Mouse (Mus musculus) layer of hippocampus, adult 18-20 months (tissue): ENCODE measurements at regions not wholly inside any gene's neighbourhood (a gene's known extent, or its start where the extent isn't known, plus 50 kb on each side); places are given as distances from the start of the nearest gene placed in this dataset.

ENCODE experiments used
- DNase-seq, 2 experiments: peaks; one replicate each; pipeline ENCODE4 v3.0.0; 2022; ENCODE audit warnings: low spot score in 2 of 2

DNA sequence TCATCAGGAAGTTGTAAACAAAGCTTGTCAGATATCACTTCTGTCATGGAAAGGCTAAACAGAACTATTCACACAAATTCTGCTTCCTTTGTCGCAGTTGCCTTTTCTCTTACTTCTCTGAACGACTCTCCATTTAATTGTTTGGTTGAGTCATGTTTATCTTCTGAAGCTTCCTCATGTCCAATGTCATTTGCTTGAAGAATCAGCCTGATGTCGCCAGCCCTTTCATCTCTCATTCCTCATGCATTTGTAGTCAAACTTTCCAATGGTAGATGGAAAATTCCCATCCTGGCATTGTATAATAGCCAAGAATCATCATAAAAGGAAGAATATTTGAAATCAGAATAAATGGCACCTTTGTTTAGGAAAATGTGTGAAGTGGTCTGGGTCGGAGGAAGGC, 225.6 kb upstream of the Pde3a start:
- DNase-seq = no peak

DNA sequence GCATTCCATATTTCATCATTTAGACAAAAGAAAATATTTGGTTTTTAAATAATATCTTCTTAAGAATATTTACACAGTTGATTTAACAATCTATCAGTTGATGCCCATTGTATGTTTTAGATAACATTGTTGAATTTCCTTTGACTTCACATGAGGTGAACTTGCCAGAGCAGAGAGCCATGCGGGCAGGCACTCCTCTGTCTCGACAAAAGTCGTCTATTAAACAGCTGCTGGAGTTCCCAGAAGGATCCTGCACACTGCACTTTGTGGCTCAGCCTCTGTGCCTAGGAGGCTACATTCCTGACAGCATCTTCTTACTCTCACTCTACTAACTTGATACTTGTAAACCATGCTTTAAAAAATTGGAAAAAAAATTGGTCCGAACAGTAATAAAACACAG, 221.7 kb upstream of the Pde3a start:
- no peak for DNase-seq

DNA sequence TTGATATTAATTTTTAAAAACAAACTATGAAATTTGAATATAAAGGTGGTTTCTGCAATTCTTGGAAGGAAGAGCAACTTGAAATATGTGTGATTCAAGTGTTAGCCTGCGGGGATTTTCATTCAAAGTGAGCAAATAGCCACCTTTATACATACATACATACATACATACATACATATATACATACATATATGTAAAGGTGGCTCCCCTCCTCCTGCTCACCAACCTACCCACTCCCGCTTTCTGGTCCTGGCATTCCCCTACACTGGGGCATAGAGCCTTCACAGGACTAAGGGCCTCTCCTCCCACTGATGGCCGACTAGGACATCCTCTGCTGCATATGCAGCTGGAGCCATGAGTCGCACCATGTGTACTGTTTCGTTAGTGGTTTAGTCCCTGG, 221.3 kb upstream of the Pde3a start:
- DNase-seq = no peak

DNA sequence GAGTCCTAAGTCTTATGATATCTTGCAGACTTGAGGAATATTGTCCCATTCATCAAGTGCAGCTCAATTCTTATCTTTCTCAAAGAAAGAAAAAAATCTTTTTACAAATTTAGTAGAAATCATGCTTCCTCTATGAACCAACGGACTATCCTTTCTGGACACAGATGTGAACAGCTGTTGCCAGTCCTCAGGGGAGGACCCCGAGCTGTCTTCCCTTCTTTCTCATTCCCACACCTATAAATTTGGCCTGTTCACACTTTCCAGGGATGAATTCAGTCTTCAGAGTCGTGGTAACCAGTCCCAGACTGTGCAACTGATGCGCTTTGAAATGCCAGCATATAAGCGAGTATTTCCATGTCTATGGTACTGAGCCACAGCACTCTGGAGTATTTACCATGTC, 214.2 kb upstream of the Pde3a start:
- no peak for DNase-seq

DNA sequence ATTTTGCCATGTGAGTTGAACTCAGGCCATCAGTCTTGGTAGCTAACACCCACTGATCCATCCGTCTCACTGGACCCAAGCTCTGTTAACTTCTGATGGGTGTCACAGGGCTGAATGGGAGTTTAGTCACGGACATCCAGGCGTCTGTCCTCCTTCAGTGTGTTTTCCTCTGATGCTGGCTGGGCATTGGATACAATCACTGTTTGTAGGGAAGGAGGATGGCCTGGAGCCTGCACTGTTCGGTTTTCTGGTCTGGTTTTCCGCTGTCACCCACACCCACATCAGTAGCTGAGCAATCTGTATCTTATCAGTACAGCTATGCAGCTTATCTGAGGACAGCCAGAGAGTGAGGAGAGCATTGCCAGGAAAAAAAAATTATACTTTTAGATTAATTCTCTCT, 207.7 kb upstream of the Pde3a start:
- no peak for DNase-seq

DNA sequence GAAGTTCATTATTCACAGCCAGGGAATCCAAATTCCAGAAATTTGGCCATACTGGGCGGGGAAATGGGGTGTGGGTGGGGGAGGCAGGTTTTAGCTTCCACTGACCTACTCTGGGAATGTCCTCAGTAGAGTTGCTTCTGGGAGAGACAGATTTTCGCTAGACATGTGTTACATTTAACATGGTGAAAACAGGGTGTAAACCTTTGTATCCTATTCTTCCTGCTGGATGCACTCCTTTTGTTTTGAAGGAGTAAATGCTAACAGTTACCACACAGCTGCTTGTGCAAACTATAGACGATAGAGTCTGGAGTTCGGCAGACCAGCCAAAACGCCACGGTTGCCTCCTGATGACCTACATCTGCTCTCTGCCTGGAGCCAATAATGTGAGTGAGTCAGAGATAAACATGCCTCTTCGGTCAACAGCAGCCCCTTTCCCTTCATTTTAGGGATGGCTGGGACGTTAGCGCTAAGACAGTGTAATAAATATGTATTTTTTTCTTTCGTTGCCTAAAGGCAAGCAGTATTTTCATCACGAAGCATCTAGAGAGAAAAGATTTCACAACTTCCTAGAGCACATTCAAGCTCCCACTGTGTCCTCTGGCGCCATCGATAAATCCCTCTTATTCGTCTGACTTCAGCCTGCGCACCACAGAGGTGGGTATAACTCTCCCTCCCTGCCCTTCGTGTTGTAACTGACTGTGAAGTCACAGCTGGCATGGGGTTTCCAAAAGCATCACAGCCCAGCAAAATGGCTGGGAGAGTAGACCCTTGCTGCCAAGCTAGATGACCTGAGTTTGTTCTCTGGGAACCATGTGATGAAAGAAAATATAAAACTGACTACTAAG, 207.1 kb upstream of the Pde3a start:
- DNase-seq = no peak

DNA sequence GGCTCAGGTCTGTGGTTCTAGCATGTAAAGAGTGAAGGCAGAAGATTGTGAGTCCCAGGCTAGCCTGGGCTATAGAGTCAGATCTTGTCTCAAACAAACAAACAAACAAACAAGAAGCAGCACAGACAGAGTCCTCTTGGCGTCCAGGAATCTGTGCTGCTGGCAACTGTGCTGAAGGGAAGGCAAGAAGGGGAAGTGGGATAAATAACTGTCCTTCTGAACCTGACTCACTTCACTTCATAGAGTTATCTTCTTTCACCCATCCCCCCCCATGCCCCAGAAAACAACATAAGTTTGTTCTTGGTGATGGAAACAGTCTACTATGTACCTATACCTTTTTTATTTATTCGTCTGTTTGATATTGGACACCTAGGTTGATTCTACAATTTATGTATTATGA, 200.8 kb upstream of the Pde3a start:
- DNase-seq = no peak

DNA sequence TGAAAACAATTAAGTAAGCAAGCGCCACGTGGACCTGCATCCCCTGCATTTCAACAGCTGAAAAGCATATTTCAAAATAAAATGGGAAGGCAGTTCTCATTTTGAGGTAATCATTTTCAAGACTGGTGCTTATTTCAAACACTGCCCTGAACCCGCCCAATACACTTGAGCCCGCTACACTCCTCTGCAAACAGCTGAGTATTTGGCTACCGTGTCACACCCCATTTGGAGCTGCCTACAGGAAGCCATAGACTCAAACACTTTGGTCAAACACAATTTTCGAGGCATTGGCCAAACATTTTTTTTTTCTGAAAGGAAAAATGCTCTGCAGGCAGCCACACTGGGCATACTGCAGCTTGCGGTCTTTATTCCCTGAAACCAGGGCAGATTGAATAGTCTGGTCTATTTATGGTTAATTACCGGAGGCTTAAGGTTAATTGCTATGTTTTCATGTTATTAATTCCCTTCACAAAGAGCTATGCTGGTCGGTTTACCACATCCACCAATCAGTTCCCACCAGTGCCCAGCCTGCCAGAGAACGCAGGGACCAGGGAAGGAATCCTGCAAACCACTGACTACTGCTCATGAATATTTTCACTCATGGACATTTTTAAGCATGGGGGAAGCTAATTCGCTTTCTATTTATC, 198.9 kb upstream of the Pde3a start:
- no peak for DNase-seq

DNA sequence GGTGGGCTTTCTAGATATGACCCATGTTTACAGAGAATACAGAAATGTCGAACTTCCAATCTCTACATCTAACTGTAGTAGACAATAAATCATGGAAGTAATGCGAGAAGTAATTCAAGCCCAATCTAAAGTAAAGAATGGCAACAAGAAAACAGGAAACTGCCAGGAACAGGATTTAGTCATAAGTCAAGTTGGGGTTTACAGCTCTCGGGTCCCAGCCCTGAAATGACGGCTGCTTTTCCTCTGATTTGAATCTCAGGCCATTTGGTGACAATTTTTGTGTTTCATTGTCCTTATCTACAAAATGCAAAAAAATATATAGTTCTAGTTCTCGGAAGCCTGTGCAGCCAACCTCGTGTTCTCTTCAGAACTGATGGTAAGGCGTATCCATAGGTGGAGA, 195.0 kb upstream of the Pde3a start:
- DNase-seq = no peak

DNA sequence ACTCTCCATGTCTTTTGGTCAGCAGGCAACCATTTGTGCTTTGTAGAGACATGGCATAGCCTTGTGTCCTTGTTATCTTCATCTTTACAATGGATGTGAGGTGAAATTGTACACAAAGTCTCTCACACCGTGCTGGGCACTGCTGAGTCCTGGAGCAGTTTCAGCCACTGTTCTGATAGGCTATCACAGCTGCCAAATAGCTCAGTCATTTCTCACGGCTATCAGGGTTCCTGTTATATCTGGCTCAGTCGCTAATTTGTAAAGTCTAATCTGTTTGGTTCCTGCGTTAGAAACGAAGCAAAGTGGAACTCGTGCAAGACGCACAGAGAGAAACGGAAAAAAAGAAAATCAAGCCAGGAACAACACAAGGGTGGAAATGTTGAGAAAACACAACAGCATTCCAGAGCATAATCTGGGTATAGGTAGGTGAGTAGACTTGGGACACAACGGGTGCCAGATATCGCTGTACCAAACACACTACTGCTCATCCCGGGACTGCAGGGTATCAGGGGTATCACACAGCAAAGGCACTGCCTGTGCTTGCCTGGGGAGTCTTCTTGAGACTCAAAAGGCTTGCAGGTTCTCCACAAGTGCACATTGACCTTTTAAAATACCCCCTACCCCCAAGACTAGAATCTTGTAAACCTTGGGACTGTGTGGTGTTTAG, 189.7 kb upstream of the Pde3a start:
- DNase-seq = no peak

DNA sequence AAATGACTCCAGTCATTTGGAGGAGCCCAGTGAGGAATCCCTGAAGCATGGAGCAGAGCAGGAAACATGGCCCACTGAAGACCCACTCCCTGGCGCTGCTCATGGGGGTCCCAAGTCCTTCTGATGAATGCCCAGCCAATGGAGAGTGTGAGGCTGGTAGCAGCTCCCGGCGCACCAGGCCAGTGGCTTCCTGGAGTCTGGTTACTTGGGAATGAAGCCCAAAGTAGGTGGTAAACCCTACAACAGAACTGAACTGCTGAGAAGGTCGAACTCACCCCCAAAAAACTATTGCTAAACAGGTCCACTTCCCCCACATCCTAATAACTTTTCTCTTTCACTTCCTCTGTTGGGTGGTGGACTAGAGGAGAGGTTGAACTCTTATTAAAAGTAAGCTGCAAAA, 183.3 kb upstream of the Pde3a start:
- no peak for DNase-seq

DNA sequence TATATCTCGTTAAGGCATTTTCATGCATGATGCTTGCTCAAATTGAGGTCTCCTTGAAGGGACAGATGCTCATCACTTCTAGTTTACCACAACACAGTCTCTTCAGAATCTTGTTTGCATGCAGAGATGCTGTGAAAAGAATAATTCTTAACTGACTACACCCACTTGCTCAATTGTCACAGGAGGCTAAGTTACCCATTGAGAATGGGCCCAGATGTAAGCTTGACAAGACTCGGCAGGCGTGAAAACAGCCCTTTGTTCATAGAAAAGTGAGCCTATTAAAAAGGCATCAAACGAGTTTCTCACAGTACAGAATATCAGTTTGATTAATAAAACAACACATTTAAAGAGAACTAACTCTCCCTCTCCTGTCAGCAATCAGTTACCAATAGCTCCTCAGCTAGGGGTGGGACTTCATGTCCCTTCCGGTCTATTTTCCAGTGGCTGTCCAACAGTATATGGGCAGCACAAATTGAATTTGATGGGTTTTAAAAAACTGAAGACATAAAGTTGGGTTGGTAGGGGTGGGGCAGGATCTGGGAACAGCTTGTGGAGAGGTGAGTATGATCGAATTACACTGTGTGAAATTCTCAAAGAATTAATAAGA, 180.1 kb upstream of the Pde3a start:
- DNase-seq = no peak

DNA sequence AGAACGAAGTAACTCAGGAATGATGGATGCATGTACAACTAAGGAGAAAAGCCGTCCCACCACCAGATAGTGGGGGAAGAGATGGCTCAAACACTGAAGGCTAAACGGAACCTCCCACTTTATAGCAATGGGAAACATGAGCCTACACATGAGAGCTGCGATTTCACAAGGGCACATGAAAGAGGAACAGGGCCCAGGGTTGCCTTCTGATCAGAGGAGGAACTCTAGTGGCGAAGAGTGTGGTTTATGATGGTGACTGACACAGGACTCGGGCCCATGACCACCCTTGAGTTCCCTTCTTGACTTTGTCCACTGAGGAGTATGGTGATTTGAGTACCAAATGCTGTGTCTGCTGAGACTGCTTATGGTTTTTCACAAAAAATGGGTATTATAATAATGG, 179.2 kb upstream of the Pde3a start:
- no peak for DNase-seq

DNA sequence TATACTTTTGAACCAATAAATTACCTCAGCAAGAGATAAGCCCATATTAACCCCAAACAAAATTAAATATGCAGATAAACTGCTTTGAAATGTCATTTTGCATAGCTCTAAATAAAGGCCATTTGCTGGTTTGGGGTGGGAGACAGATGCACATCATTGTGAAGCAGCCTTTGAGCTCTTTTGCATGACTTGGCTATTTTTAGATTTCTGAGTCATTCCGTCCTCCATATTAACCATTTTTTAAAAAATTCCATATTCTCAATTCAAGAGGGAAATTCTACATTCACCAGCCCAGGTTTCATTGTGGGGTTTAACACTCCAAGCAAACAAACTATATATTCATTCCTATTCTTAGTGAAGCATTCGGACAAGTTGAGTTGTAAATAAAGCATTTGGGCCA, 177.6 kb upstream of the Pde3a start:
- DNase-seq = no peak

DNA sequence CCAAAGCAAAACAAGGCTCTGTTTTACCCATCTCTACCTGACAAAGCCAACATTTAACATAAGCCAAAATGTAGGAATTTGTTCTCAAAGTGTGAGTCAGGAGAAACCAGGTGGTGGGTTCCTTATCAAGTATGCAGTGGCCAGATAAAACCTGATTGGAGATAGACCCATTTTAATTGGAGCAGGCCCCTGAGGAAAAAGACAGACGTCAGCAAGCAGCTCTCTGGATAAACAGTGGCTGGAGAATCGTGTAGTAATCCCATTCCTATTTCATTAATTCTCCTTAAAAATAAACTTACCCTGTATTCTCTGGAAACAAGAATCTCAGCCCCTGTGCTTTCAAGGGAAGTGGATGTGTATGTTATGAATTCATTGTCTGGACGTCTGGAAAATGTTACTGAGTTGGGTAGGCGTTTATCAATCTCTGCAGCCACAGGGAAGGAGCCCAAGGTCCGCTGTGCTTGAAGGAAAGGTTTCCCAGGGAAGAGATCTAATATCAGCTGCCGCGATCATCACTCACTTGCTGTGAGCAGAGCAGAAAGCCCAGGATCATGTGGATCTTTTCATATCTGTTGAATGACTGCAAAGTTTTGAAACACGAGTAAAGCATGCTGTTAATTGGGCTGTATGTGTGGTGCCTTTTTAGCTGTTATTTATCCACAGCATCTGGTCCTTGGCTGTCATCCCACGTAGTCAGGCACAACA, 157.8 kb upstream of the Pde3a start:
- peak in 1 of 2 experiments; percentile 23 for DNase-seq

DNA sequence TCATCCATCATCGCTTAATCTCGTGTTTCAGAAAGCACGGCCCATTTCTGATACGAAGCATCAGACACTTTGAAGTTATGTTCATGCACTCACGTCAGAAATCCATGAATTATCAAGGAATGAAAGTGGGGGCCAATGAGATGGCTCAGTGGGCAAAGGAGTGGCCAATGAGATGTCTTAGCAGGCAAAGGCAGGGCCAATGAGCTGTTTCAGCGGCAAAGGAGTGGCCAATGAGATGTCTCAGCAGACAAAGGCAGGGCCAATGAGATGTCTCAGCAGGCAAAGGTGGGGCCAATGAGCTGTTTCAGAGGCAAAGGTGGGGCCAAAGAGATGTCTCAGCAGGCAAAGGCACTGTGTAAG, 157.3 kb upstream of the Pde3a start:
- DNase-seq = no peak

DNA sequence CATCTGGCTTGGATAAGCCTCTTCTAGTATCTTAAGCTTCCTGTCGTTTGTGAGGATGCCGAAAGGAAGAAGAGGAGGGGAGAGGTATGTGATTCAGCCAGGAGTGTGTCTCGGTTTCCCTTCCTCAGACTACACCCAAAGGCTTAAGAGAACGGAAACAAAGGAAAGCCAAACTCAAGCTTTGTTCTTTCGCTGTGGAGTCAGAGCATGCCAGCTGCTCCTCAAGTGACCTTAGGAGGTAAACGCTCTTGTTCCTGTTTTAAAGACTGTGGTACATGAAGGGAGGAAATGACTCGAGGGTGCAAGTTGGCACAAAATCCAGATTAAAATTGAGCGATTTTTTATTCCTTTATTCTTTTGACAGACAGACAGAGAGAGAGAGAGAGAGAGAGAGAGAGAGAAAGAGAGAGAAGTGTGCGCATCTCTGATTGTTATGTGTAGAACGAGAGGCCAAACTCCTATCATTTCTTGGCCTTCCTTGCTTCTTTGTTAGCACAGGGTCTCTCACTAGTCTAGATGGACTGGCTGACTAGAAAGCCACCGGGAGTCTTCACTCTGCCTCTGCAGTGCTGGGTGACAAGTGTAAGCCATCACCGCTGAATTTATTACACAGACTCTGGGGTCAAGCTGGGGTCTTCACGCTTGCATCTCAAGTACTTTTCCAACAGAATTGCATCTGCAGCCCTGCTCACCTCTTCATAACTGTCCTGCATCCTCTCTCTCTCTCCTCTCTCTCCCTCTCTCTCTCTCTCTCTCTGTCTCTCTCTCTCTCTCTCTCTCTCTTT, 151.5 kb upstream of the Pde3a start:
- DNase-seq = no peak

DNA sequence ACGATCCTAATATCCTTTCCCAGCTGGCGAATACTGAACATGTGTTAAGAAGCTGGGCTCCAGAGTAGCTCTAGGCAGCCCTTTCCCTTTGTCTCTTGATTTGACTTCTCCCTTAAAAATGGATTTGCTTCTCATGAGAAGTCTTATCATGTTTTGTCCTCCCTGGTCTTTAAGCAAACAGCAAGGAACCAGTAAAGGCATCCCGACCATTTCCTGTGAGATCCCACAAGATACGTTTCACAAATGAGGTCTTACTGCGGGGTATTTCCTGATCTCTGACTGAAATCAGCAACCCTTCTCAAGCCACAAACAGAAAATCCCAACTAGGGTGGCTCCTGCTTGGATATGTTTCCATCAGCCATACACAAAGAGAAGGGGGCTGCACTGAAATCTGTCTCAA, 130.8 kb upstream of the Pde3a start:
- no peak for DNase-seq

DNA sequence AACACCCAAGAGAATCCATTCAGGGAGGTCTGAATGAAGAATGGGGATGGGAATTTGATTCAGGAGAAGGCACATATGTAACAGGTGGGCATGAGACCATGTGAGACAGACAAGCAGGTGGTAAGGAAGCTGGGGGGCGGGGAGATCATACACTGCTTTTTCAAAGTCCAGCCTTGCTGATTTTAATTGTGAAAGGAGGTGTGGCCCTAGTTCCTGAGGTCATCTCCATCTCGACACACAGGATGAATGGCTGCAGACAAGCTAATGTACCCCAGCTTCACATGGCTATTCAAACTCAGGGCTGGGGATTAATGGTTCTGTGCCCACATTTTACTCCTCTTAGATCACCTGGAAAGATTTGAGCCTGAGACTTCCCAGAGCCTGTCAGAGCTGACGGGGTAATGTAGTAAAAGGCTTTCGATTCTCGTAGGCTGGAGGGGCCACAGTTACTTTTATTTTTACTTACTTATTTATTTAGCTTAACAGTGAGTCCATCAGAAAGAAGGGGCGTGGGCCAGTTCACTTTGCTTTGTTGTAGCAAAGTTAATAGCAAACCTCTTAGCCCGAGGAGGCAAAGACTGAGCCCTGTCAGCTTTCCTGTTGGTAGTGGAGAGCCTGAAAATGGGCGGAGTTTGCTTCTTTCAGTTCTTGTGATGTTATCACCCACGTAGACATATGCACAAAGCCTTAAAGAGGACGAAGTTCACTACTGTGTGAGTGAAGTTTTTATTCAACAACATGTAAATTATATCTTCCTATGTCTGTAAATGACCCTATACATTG, 122.3 kb upstream of the Pde3a start:
- DNase-seq = no peak

DNA sequence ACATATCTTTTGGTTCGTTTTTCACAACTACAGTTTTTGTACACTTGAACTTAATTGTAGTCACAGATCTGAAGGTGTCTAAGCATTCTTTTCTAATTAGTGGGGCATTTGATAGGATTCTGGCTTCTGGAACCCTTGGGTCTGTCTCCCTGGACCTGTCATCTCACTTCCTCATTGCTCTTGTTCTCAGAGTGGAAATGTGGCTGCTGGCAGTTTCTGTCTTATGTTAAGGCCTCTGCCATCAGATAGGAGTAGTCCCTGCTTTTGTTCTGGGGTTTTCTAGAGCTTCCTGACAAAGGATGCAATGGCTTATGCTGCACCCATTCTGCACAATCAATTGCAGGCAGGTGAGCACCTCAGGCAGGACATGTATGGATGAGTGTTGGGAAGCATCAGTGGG, 119.5 kb upstream of the Pde3a start:
- no peak for DNase-seq
